Mouse (Mus musculus) heart, adult 2 months (tissue): Measurements from ENCODE around the gene Rpl21. TPM values are rescaled to one million over a fixed set of nuclear protein-coding genes. Genes with fewer than 3 reads are reported as not detected.

ENCODE experiments used
- DNase-seq, 2 experiments: peaks; one replicate each; pipeline ENCODE4 v3.0.0; 2021
- H3K27ac ChIP-seq: fragments of 200-600 bp; 2 replicates; pipeline ENCODE4 v1.8.1; 2022
- H3K27me3 ChIP-seq: fragments of 200-500 bp; 2 replicates; pipeline ENCODE4 v1.6.1; 2012; ENCODE audit warnings: mild to moderate bottlenecking, low read length, inconsistent platforms, mixed read lengths; ENCODE audit not compliant: control insufficient read depth, insufficient read depth
- H3K36me3 ChIP-seq: fragments of 200-500 bp; 2 replicates; pipeline ENCODE4 v1.6.1; 2012; ENCODE audit warnings: low read length, inconsistent platforms; ENCODE audit not compliant: control insufficient read depth, insufficient read depth
- H3K4me1 ChIP-seq: fragments of 200-500 bp; 2 replicates; pipeline ENCODE4 v1.6.1; 2011; ENCODE audit warnings: low read length; ENCODE audit not compliant: control insufficient read depth, insufficient read depth
- H3K4me3 ChIP-seq: fragments of 200-600 bp; 2 replicates; pipeline ENCODE4 v1.8.1; 2022
- H3K79me2 ChIP-seq: fragments of 200-500 bp; replicated peaks from 2 replicates; pipeline ENCODE4 v1.6.1; 2012; ENCODE audit warnings: mild to moderate bottlenecking, inconsistent platforms, low read length, moderate library complexity, mixed read lengths; ENCODE audit not compliant: control insufficient read depth, insufficient read depth
- H3K9ac ChIP-seq: fragments of 200-500 bp; 2 replicates; pipeline ENCODE4 v1.6.1; 2012; ENCODE audit warnings: low read depth, mild to moderate bottlenecking, control low read depth, inconsistent platforms, low read length, mixed read lengths
- CTCF ChIP-seq: fragments of 200-600 bp; IDR thresholded peaks from 2 replicates; pipeline ENCODE4 v1.8.1; 2022; ENCODE audit warnings: antibody characterized with exemption, mild to moderate bottlenecking, moderate library complexity
- EP300 ChIP-seq: fragments of 200-500 bp; IDR thresholded peaks from 2 replicates; pipeline ENCODE4 v1.6.1; 2011; ENCODE audit warnings: low read depth, low read length, control low read depth; ENCODE audit not compliant: insufficient read depth
- POLR2A ChIP-seq: fragments of 200-500 bp; IDR thresholded peaks from 2 replicates; pipeline ENCODE4 v1.6.1; 2011; ENCODE audit warnings: mild to moderate bottlenecking, low read depth, low read length, control low read depth; ENCODE audit not compliant: insufficient read depth
- WGBS: fragments of 180-500 bp; shearing (Covaris S2); methylation state at CpG from one replicate; pipeline ENCODE4 v1.1.7; 2018; 5-methylcytosine and 5-hydroxymethylcytosine counted together
- intact Hi-C: fragments of 180-260 bp; cut with DNase I; formaldehyde crosslinking; loops from one replicate; pipeline ENCODE4 v1.15.1; 2025
- polyA plus RNA-seq: library from polyadenylated mRNA; depleted of rRNA; stranded (reverse); fragments of >200 nt; gene quantifications from 2 replicates; pipeline ENCODE4 v1.2.3, GENCODE M21; 2012
- total RNA-seq, 2 experiments: library from RNA; stranded (reverse); gene quantifications; 2 replicates each; pipeline ENCODE4 v1.2.3; 2021

The Rpl21 gene
- total and polyA plus RNA-seq, 3 experiments, result 44.4 to 143 (median 119) TPM

GRCm38 (mm10) chr5:146792140-146792791 is 40.4 kb upstream of the Rpl21 start:
- intact Hi-C loops, result loop anchor here (2.0 to 5.0 kb wide), 2 partner anchors 60 to 85 kb away; no protein-coding TSS in a partner anchor

DNA sequence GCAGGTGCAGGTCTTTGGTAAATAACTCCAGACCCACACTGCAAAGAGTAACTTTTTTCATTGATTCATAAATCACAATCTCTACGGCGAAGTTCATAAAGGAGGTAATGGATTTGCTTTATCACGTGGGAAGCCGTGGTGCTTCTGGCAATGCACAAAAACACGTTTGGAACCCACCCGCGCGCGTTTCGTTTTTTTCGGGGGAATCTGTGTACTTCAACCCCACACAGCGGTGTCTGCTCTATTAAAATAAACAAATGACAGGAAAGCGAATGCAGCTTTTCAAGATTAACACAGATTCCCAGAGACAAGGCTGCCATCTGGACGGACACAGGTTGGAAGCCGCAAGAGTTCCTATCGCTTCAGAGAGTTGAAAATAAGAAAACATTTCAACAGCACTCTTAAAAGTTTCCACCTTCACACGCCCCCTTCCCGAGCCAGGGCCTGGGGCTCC is 39.0 kb upstream of the Rpl21 start:
- Histone ChIP-seq H3K9ac (peak overlapping the region; percentile 86), H3K4me3 (peak overlapping the region; percentile 66), H3K4me1 (peaks cover 11% of the 10 kb centered on the region), H3K36me3 (no peaks in the 10 kb centered on the region), H3K79me2 (peaks cover 6% of the 10 kb centered on the region), H3K27ac (peak overlapping the region; percentile 82), H3K27me3 (no peaks in the 10 kb centered on the region)
- WGBS, result 3% methylated on average over 18 of the region's 18 CpGs
- intact Hi-C loops, result loop anchor here (2.0 to 5.0 kb wide), 4 partner anchors 23 to 87 kb away; partner anchors contain the start of gene Rpl21
- TF ChIP-seq EP300 (no peak), CTCF (no peak), POLR2A (no peak)
- DNase-seq, result no peak

More at GRCm38 (mm10) chr5:146792140-146792791, 40.4 kb upstream of the Rpl21 start:
- TF ChIP-seq EP300, result no peak
- TF ChIP-seq CTCF, result no peak
- TF ChIP-seq POLR2A, result no peak
- Histone ChIP-seq H3K4me3 (no peak overlapping the region), H3K9ac (no peak overlapping the region), H3K36me3 (no peaks in the 10 kb centered on the region), H3K27me3 (no peaks in the 10 kb centered on the region), H3K79me2 (peaks cover 6% of the 10 kb centered on the region), H3K27ac (no peak overlapping the region), H3K4me1 (peaks cover 11% of the 10 kb centered on the region)
- WGBS, result 48% methylated on average over 7 of the region's 7 CpGs
- DNase-seq, result peak in 1 of 2 experiments; percentile 43

DNA sequence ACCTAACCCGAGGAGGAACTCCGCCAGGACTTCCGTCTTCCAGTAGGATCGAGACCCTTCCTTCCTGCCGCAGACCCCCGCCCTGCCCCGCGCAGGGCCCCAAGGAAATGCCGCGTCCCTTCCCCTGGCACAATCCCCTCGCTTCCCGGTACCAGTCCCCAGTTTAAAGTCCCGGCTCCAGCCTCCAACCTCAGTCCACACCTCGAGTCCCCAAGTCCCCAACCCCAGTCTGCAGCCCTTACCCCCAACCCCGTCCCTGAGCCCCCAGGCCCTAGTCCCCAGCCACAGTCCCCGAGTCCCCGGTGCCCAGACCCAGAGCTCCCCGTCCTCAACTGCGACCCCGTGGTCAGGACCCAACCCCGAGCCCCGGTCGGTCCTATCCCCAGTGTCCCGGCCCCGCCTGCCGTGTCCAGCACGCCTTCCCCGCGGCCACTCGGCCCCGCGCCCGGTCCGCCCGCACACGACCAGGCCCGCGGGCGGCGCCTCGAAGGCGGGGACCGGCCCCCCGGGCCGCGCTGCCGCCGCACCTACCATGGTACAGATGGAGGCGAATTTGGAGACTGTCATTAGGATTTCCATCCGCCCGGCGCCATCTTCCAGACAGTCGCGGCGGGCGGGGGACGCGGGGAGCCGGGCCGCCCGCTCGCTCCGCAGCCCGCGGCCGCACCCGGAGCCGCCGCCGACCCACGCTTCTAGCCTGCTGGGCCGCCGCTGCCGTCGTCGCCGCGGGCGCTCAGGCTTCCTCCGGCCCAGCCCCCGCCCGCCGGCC is 38.4 kb upstream of the Rpl21 start:
- H3K27ac ChIP-seq, result peak overlapping the region; percentile 82
- H3K9ac ChIP-seq, result peak overlapping the region; percentile 86
- H3K79me2 ChIP-seq, result peaks cover 6% of the 10 kb centered on the region
- no peaks in the 10 kb centered on the region for H3K27me3 ChIP-seq
- H3K36me3 ChIP-seq, result no peaks in the 10 kb centered on the region
- intact Hi-C loops, result loop anchor here (2.0 to 5.0 kb wide), 3 partner anchors 23 to 62 kb away; partner anchors contain the start of gene Rpl21
- peaks cover 11% of the 10 kb centered on the region for H3K4me1 ChIP-seq
- H3K4me3 ChIP-seq, result peak overlapping the region; percentile 66
- DNase-seq, result peak in 1 of 2 experiments; percentile 56
- TF ChIP-seq POLR2A, result peak; percentile 27; the same call in 1 of the 2 replicates
- no peak for TF ChIP-seq EP300
- no peak for TF ChIP-seq CTCF
- 1% methylated on average over 83 of the region's 83 CpGs for WGBS

DNA sequence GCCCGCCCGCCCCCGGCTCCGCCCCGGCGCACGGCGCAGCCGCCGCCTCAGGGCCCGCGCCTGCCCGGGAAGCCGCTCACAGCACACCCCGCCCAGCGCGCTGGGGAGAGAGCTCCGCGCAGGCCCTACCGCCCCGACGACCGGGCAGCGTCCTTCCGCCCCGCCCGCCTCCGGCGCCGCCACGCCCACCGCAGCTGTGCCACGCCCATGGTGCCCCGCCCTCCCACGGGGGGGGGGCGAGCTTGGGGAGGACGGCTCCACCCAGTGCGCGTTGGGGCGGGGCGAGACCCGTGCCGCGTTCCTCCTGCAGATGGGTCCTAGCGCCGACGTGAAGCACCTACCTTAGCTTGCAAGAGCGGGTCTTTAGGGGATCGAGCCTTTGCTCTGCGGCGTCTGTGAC is 37.8 kb upstream of the Rpl21 start, which contains the start of gene Usp12:
Gene Usp12 (minus strand): TSS at position 154 of the 400 bp plus-strand sequence.
- H3K79me2 ChIP-seq, result peaks cover 6% of the 10 kb centered on the region
- H3K4me3 ChIP-seq, result peak within 1 kb of the TSS; percentile 66
- no peaks in the 10 kb centered on the region for H3K27me3 ChIP-seq
- H3K36me3 ChIP-seq, result no peaks in the 10 kb centered on the region
- H3K4me1 ChIP-seq, result peaks cover 11% of the 10 kb centered on the region
- TF ChIP-seq EP300 (peak; percentile 52; the same call in 1 of the 2 replicates), CTCF (no peak)
- intact Hi-C loops, result loop anchor here (2.0 to 5.0 kb wide), 3 partner anchors 24 to 63 kb away; partner anchors contain the start of gene Rpl21
- peak; percentile 99 to 100 for DNase-seq
- peak within 1 kb of the TSS; percentile 86 for H3K9ac ChIP-seq
- peak within 1 kb of the TSS; percentile 82 for H3K27ac ChIP-seq
- WGBS, result under 1% methylated on average over 36 of the region's 51 CpGs

DNA sequence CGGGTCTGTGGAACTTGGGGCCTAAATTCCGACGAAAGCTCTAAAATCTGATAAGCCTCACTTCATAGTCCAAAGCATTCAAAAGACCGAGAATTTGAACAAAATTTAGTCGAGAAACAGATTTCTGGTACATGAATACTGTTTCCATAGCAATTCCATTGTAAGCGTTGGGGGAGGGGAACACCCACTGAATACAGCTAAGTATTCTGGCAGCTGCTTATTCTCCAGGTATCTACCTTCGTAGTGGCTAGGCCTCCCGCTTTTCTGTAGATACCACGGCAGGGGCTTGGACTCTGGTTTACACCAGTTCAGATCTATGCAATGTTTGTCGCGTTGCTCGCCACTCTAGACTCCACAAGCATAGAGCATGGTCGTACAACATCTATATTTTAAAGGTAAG is 37.0 kb upstream of the Rpl21 start:
- WGBS, result 76% methylated on average over 13 of the region's 13 CpGs
- Histone ChIP-seq H3K36me3 (no peaks in the 10 kb centered on the region), H3K4me3 (no peak overlapping the region), H3K4me1 (peaks cover 10% of the 10 kb centered on the region), H3K9ac (no peak overlapping the region), H3K27me3 (no peaks in the 10 kb centered on the region), H3K79me2 (peaks cover 1% of the 10 kb centered on the region), H3K27ac (no peak overlapping the region)
- no peak for DNase-seq
- TF ChIP-seq CTCF (no peak), EP300 (no peak), POLR2A (no peak)
- intact Hi-C loops, result loop anchor here (2.0 kb wide), 2 partner anchors 25 to 37 kb away; partner anchors contain the start of gene Rpl21
